Mouse (Mus musculus) MEL (cell line): ENCODE results near the gene Kcna7. TPM values are rescaled to one million over a fixed set of nuclear protein-coding genes. Genes with fewer than 3 reads are reported as not detected.

Source experiments
- DNase-seq: peaks from one replicate; pipeline ENCODE4 v3.0.0; 2011; ENCODE audit warnings: low read depth, low spot score
- H3K27ac ChIP-seq: 2 replicates; pipeline ENCODE4 v1.5.1; 2012; ENCODE audit warnings: low read depth, mild to moderate bottlenecking, control low read depth, low read length, moderate library complexity; ENCODE audit not compliant: control insufficient read depth
- H3K27me3 ChIP-seq, 2 experiments: fragments of 150-350 bp in 1 of 2; sonication (generic) in 1 of 2; 2 replicates each; pipeline ENCODE4 v1.6.1; 2012; ENCODE audit warnings: low read length in 2 of 2, mild to moderate bottlenecking in 2 of 2, improper control_type of control experiment in 1 of 2, moderate library complexity in 1 of 2; ENCODE audit not compliant: insufficient read depth in 2 of 2, control insufficient read depth in 1 of 2
- H3K36me3 ChIP-seq, 2 experiments: 2 replicates each; pipeline ENCODE4 v1.6.1; 2012 to 2014; ENCODE audit warnings: low read length in 2 of 2, improper control_type of control experiment in 1 of 2, inconsistent platforms in 1 of 2, mild to moderate bottlenecking in 1 of 2; ENCODE audit not compliant: insufficient read depth in 2 of 2, control insufficient read depth in 1 of 2
- H3K4me1 ChIP-seq, 2 experiments: fragments of 150-350 bp in 1 of 2; sonication (generic) in 1 of 2; 2 replicates each; pipeline ENCODE4 v1.6.1; 2012; ENCODE audit warnings: low read length in 2 of 2, improper control_type of control experiment in 1 of 2, mild to moderate bottlenecking in 1 of 2; ENCODE audit not compliant: insufficient read depth in 2 of 2, control insufficient read depth in 1 of 2
- H3K4me3 ChIP-seq, 2 experiments: fragments of 150-350 bp in 1 of 2; sonication (generic) in 1 of 2; 2 replicates each; pipeline ENCODE4 v1.5.1; 2012; ENCODE audit warnings: low read depth in 2 of 2, low read length in 2 of 2, mild to moderate bottlenecking in 2 of 2, moderate library complexity in 2 of 2, control low read depth in 1 of 2, improper control_type of control experiment in 1 of 2; ENCODE audit not compliant: control insufficient read depth in 1 of 2, insufficient read depth in 1 of 2
- H3K79me2 ChIP-seq: 2 replicates; pipeline ENCODE4 v1.6.1; 2012; ENCODE audit warnings: mild to moderate bottlenecking, low read length, moderate library complexity; ENCODE audit not compliant: control insufficient read depth, poor library complexity, insufficient read depth
- H3K9ac ChIP-seq: 2 replicates; pipeline ENCODE4 v1.6.1; 2012; ENCODE audit warnings: low read depth, mild to moderate bottlenecking, control low read depth, low read length, moderate library complexity; ENCODE audit not compliant: control insufficient read depth, poor library complexity, severe bottlenecking
- H3K9me3 ChIP-seq: fragments of 150-350 bp; sonication (generic); replicated peaks from 2 replicates; pipeline ENCODE4 v1.6.1; 2012; ENCODE audit warnings: mild to moderate bottlenecking, low read length, improper control_type of control experiment, moderate library complexity; ENCODE audit not compliant: insufficient read depth
- CHD1 ChIP-seq: IDR thresholded peaks from 2 replicates; pipeline ENCODE4 v1.6.1; 2012; ENCODE audit warnings: low read depth, mild to moderate bottlenecking, inconsistent platforms, low read length, improper control_type of control experiment
- CHD2 ChIP-seq: IDR thresholded peaks from 2 replicates; pipeline ENCODE4 v1.6.1; 2011; ENCODE audit warnings: low read length, improper control_type of control experiment
- CTCF ChIP-seq, 3 experiments: IDR thresholded peaks in 2 of 3; conservative IDR thresholded peaks in 1 of 3; 2 replicates each; pipeline ENCODE4 v1.5.1; 2011 to 2012; ENCODE audit warnings: low read length in 3 of 3, low read depth in 2 of 3, mild to moderate bottlenecking in 2 of 3, improper control_type of control experiment in 1 of 3, inconsistent platforms in 1 of 3, mixed read lengths in 1 of 3, moderate library complexity in 1 of 3; ENCODE audit not compliant: control insufficient read depth in 1 of 3, insufficient read depth in 1 of 3, poor library complexity in 1 of 3, severe bottlenecking in 1 of 3
- E2F4 ChIP-seq: IDR thresholded peaks from 2 replicates; pipeline ENCODE4 v1.6.1; 2011; ENCODE audit warnings: low read depth, low read length, improper control_type of control experiment, borderline replicate concordance
- ELF1 ChIP-seq: IDR thresholded peaks from 2 replicates; pipeline ENCODE4 v1.6.1; 2014; ENCODE audit warnings: low read depth, mild to moderate bottlenecking, inconsistent platforms, low read length, improper control_type of control experiment, moderate library complexity
- ETS1 ChIP-seq: IDR thresholded peaks from 2 replicates; pipeline ENCODE4 v1.6.1; 2012; ENCODE audit warnings: low read depth, mild to moderate bottlenecking, inconsistent platforms, low read length, improper control_type of control experiment, moderate library complexity
- GATA1 ChIP-seq: IDR thresholded peaks from 2 replicates; pipeline ENCODE4 v1.6.1; 2011; ENCODE audit warnings: low read depth, low read length, improper control_type of control experiment
- HCFC1 ChIP-seq: IDR thresholded peaks from 2 replicates; pipeline ENCODE4 v1.6.1; 2012; ENCODE audit warnings: low read depth, mild to moderate bottlenecking, inconsistent platforms, low read length, improper control_type of control experiment, moderate library complexity
- KAT2A ChIP-seq: conservative IDR thresholded peaks from 2 replicates; pipeline ENCODE4 v1.6.1; 2012; ENCODE audit warnings: low read depth, low read length, improper control_type of control experiment, inconsistent platforms
- MAX ChIP-seq: IDR thresholded peaks from 2 replicates; pipeline ENCODE4 v1.6.1; 2011; ENCODE audit warnings: low read length, improper control_type of control experiment
- MEF2A ChIP-seq: IDR thresholded peaks from 2 replicates; pipeline ENCODE4 v1.6.1; 2014; ENCODE audit warnings: low read depth, mild to moderate bottlenecking, inconsistent platforms, low read length, improper control_type of control experiment; ENCODE audit not compliant: poor library complexity, insufficient replicate concordance, severe bottlenecking; ENCODE audit errors: extremely low read depth
- MXI1 ChIP-seq: IDR thresholded peaks from 2 replicates; pipeline ENCODE4 v1.6.1; 2011; ENCODE audit warnings: mild to moderate bottlenecking, low read depth, low read length, improper control_type of control experiment
- MYC ChIP-seq: IDR thresholded peaks from 2 replicates; pipeline ENCODE4 v1.6.1; 2011; ENCODE audit warnings: low read depth, mild to moderate bottlenecking, low read length, improper control_type of control experiment, moderate library complexity
- NELFE ChIP-seq: IDR thresholded peaks from 2 replicates; pipeline ENCODE4 v1.6.1; 2011; ENCODE audit warnings: low read depth, low read length, improper control_type of control experiment
- NRF1 ChIP-seq: IDR thresholded peaks from 2 replicates; pipeline ENCODE4 v1.6.1; 2014; ENCODE audit warnings: low read depth, mild to moderate bottlenecking, inconsistent platforms, low read length, improper control_type of control experiment, moderate library complexity; ENCODE audit not compliant: poor library complexity, insufficient read depth, severe bottlenecking
- POLR2A ChIP-seq, 2 experiments: IDR thresholded peaks; 2 replicates each; pipeline ENCODE4 v1.6.1; 2011 to 2012; ENCODE audit warnings: low read length in 2 of 2, mild to moderate bottlenecking in 2 of 2, control low read depth in 1 of 2, improper control_type of control experiment in 1 of 2, low read depth in 1 of 2, moderate library complexity in 1 of 2; ENCODE audit not compliant: control insufficient read depth in 1 of 2, insufficient read depth in 1 of 2, poor library complexity in 1 of 2
- POLR2AphosphoS2 ChIP-seq: IDR thresholded peaks from 2 replicates; pipeline ENCODE4 v1.6.1; 2011; ENCODE audit warnings: low read length, improper control_type of control experiment
- POLR2AphosphoS5 ChIP-seq: IDR thresholded peaks from 2 replicates; pipeline ENCODE4 v1.6.1; 2012; ENCODE audit warnings: low read depth, borderline replicate concordance, mild to moderate bottlenecking, inconsistent platforms, low read length, moderate library complexity, mixed read lengths
- RAD21 ChIP-seq: IDR thresholded peaks from 2 replicates; pipeline ENCODE4 v1.6.1; 2011; ENCODE audit warnings: mild to moderate bottlenecking, low read depth, low read length, improper control_type of control experiment
- SIN3A ChIP-seq: IDR thresholded peaks from 2 replicates; pipeline ENCODE4 v1.6.1; 2012; ENCODE audit warnings: low read length, improper control_type of control experiment, inconsistent platforms
- SMC3 ChIP-seq: IDR thresholded peaks from 2 replicates; pipeline ENCODE4 v1.6.1; 2011; ENCODE audit warnings: low read depth, low read length, improper control_type of control experiment
- TAL1 ChIP-seq: IDR thresholded peaks from 2 replicates; pipeline ENCODE4 v1.6.1; 2012; ENCODE audit warnings: mild to moderate bottlenecking, inconsistent platforms, low read length, moderate library complexity, mixed read lengths
- TBP ChIP-seq: IDR thresholded peaks from 2 replicates; pipeline ENCODE4 v1.8.0; 2011; ENCODE audit warnings: low read depth, low read length, improper control_type of control experiment
- TCF12 ChIP-seq: IDR thresholded peaks from 2 replicates; pipeline ENCODE4 v1.6.1; 2014; ENCODE audit warnings: low read depth, mild to moderate bottlenecking, inconsistent platforms, low read length, improper control_type of control experiment, moderate library complexity
- UBTF ChIP-seq: IDR thresholded peaks from 2 replicates; pipeline ENCODE4 v1.6.1; 2012; ENCODE audit warnings: low read depth, mild to moderate bottlenecking, inconsistent platforms, low read length, improper control_type of control experiment, moderate library complexity, borderline replicate concordance; ENCODE audit not compliant: insufficient read depth
- USF2 ChIP-seq, 2 experiments: IDR thresholded peaks; 2 replicates each; pipeline ENCODE4 v1.6.1; 2011 to 2012; ENCODE audit warnings: improper control_type of control experiment in 2 of 2, low read length in 2 of 2, borderline replicate concordance in 1 of 2, inconsistent platforms in 1 of 2, low read depth in 1 of 2, mild to moderate bottlenecking in 1 of 2; ENCODE audit not compliant: insufficient read depth in 1 of 2
- ZC3H11A ChIP-seq: IDR thresholded peaks from 2 replicates; pipeline ENCODE4 v1.6.1; 2012; ENCODE audit warnings: low read depth, mild to moderate bottlenecking, inconsistent platforms, low read length, improper control_type of control experiment
- ZNF384 ChIP-seq: IDR thresholded peaks from 2 replicates; pipeline ENCODE4 v1.6.1; 2012; ENCODE audit warnings: low read depth, mild to moderate bottlenecking, inconsistent platforms, low read length, improper control_type of control experiment
- polyA plus RNA-seq, 2 experiments: library from polyadenylated mRNA; stranded (reverse) in 1 of 2; unstranded in 1 of 2; fragments of >175 nt in 1 of 2; fragments of >200 nt in 1 of 2; gene quantifications; 2 replicates each; pipeline versions ENCODE4 v1.2.1 to v1.2.4; 2012; ENCODE audit warnings: low replicate concordance in 2 of 2, low read depth in 1 of 2; ENCODE audit not compliant: insufficient read length in 2 of 2, insufficient read depth in 1 of 2, missing spikeins in 1 of 2
- total RNA-seq: library from RNA; depleted of rRNA; stranded (reverse); fragments of 300-350 nt; gene quantifications from 2 replicates; pipeline ENCODE4 v1.2.3, GENCODE M21; 2012

Kcna7 gene
- total and polyA plus RNA-seq, 3 experiments = 0.06 TPM; not detected in 2

DNA sequence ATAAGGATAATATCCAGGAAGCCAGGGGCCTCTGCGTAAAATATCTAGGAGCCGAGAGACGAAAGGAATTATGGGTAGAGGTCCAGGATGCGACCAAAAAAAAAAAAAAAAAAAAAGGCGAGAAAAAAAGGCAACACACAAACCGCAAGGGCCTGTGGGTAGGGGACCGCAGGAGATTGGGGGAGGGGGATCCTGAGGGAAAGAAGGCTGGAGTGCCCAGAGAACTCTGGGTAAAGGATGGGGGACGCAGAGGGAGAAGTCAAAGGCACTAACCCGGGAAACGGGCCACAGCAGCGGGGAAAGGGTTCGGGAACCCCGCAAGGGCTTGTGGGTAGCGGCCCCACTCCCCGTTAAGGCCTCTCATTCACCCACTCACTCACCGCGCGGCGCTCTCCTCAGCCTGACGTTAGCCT is 10.3 kb upstream of the Kcna7 start:
- Histone ChIP-seq H3K9ac (peak overlapping the region; percentile 84), H3K36me3 (peaks cover 26 to 47% of the 10 kb centered on the region in 2 experiments), H3K4me3 (peak overlapping the region; percentile 70 to 74), H3K79me2 (peaks cover 43% of the 10 kb centered on the region), H3K27ac (peak overlapping the region; percentile 86), H3K9me3 (no peaks in the 10 kb centered on the region), H3K4me1 (peaks cover 5 to 19% of the 10 kb centered on the region in 2 experiments; a peak in 3 of 4 replicates), H3K27me3 (no peaks in the 10 kb centered on the region)
- no peak for TF ChIP-seq SMC3
- TF ChIP-seq ELF1 = 0 out of 2 replicates have a peak, but pooled peaks have one; percentile 32
- peak; percentile 14; the same call in 1 of the 2 replicates for TF ChIP-seq CHD2
- 0 out of 2 replicates have a peak, but pooled peaks have one; percentile 64 for TF ChIP-seq CHD1
- TF ChIP-seq POLR2AphosphoS5 = no peak
- TF ChIP-seq ZNF384 = peak; percentile 98
- TF ChIP-seq ETS1 = peak; percentile 16; the same call in 1 of the 2 replicates
- peak; percentile 58 for TF ChIP-seq SIN3A
- no peak for DNase-seq

DNA sequence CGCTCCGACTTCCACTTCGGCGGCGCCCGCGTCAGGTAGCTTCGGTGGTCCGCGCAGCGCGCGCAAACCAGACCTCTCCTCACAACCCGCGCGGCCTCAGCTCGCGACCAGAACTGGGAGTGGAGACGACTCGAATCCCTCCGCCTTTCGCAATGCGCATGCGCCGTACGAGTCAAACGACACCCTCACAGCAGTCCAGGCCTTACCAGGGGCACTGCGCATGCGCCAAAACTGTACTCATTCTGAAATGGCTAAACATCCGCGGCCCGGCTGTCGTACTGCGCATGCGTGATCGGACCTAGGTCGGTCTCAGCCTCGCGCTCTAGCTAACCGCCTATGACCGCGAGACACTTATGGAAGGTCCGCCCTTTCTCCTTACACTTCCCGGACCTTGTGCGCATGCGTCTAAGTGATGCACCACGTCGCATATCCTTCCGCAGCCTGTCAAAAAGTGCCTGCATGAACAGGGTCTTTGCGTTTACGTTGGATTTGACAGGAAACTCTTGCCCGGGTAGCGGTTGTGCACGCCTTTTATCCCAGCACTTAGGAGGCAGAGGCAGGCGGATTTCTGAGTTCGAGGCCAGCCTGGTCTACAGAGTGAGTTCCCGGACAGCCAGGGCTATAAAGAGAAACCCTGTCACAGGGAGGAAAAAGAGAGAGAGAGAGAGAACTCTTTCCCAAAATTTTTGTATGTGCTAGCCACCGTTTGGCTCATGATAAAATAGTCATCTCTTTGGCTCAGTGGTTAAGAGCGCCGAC is 9.7 kb upstream of the Kcna7 start, which contains the start of gene Snrnp70:
Gene Snrnp70, minus strand, starts transcription at position 165 of the 759 bp plus-strand sequence.
- Histone ChIP-seq H3K79me2 (peaks cover 39% of the 10 kb centered on the region), H3K27me3 (no peaks in the 10 kb centered on the region), H3K4me1 (peaks cover 5 to 19% of the 10 kb centered on the region in 2 experiments; a peak in 3 of 4 replicates), H3K9ac (peak within 1 kb of the TSS; percentile 84), H3K36me3 (peaks cover 21 to 41% of the 10 kb centered on the region in 2 experiments), H3K4me3 (peak within 1 kb of the TSS; percentile 70 to 74), H3K27ac (peak within 1 kb of the TSS; percentile 86), H3K9me3 (no peaks in the 10 kb centered on the region)
- DNase-seq = peak; percentile 100
- TF ChIP-seq POLR2A (IDR thresholded peaks at IDR 0.05; ENCODE audit: control insufficient read depth in 1 of 2, insufficient read depth in 1 of 2, low read depth in 1 of 2, low read length in 2 of 2, poor library complexity in 1 of 2) (peak; percentile 60 to 93; a peak in 3 of 4 replicates), MXI1 (peak; percentile 55), USF2 (IDR thresholded peaks at IDR 0.05; ENCODE audit: borderline replicate concordance in 1 of 2, insufficient read depth in 1 of 2, low read depth in 1 of 2, low read length in 2 of 2) (no peak), HCFC1 (no peak; the same call in none of the 2 replicates), GATA1 (no peak), UBTF (no peak), NELFE (peak; percentile 97), ELF1 (peak; percentile 65), SIN3A (peak; percentile 67), TAL1 (no peak), MYC (peak; percentile 76), ZNF384 (no peak), CHD1 (no peak), ZC3H11A (no peak), POLR2AphosphoS2 (peak; percentile 95), RAD21 (no peak), CTCF (IDR thresholded peaks at IDR 0.05 in 2 of 3, conservative IDR thresholded peaks at IDR 0.05 in 1 of 3; ENCODE audit: control insufficient read depth in 1 of 3, insufficient read depth in 1 of 3, low read depth in 2 of 3, low read length in 3 of 3, poor library complexity in 1 of 3, severe bottlenecking in 1 of 3) (no peak), KAT2A (peak; percentile 83), ETS1 (no peak), NRF1 (peak; percentile 90), MEF2A (no peak), E2F4 (peak; percentile 69; the same call in 1 of the 2 replicates), MAX (peak; percentile 74; the same call in 1 of the 2 replicates), TCF12 (peak; percentile 65; the same call in 1 of the 2 replicates), POLR2AphosphoS5 (no peak), TBP (peak; percentile 96)
